Mouse (Mus musculus) forebrain, embryonic 16.5 days (tissue): Measurements from ENCODE around the gene Nxph1. TPM values are rescaled to one million over a fixed set of nuclear protein-coding genes. Genes with fewer than 3 reads are reported as not detected.

Experiments used
- ATAC-seq: fragments of 200-750 bp; cut with Nextera tagmentation; 2 replicates; pipeline ENCODE4 v1.8.0; 2017; ENCODE audit warnings: mild to moderate bottlenecking, moderate library complexity
- H3K27ac ChIP-seq: fragments of 300-500 bp; sonication (generic); 2 replicates; pipeline ENCODE4 v1.5.1; 2014; ENCODE audit warnings: low read length, control low read depth
- H3K27me3 ChIP-seq: fragments of 300-500 bp; sonication (generic); replicated peaks from 2 replicates; pipeline ENCODE4 v1.6.1; 2014; ENCODE audit warnings: low read length; ENCODE audit not compliant: control insufficient read depth, insufficient read depth
- H3K36me3 ChIP-seq: fragments of 300-500 bp; sonication (generic); 2 replicates; pipeline ENCODE4 v1.6.1; 2014; ENCODE audit not compliant: control insufficient read depth, insufficient read depth
- H3K4me1 ChIP-seq: fragments of 300-500 bp; sonication (generic); replicated peaks from 2 replicates; pipeline ENCODE4 v1.6.1; 2014; ENCODE audit warnings: low read length; ENCODE audit not compliant: control insufficient read depth, insufficient read depth
- H3K4me2 ChIP-seq: fragments of 300-500 bp; sonication (generic); 2 replicates; pipeline ENCODE4 v1.6.1; 2014; ENCODE audit warnings: mild to moderate bottlenecking, low read length, control low read depth
- H3K4me3 ChIP-seq: fragments of 300-500 bp; sonication (generic); replicated peaks from 2 replicates; pipeline ENCODE4 v1.5.1; 2014; ENCODE audit warnings: mild to moderate bottlenecking, low read length, control low read depth
- H3K9ac ChIP-seq: fragments of 300-500 bp; sonication (generic); replicated peaks from 2 replicates; pipeline ENCODE4 v1.6.1; 2014; ENCODE audit warnings: low read depth, low read length, control low read depth
- H3K9me3 ChIP-seq: fragments of 300-500 bp; sonication (generic); 2 replicates; pipeline ENCODE4 v1.6.1; 2016; ENCODE audit warnings: low read length; ENCODE audit not compliant: control insufficient read depth
- WGBS: fragments of 180-500 bp; shearing (Covaris S2); extraction: QIAGEN DNeasy Blood & Tissue Kit; methylation state at CpG from one replicate; pipeline ENCODE4 v1.1.7; 2014; 5-methylcytosine and 5-hydroxymethylcytosine counted together
- polyA plus RNA-seq: library from polyadenylated mRNA; unstranded; fragments of >200 nt; fragmentation: Nextera tagmentation; extraction: Ambion mirVana; gene quantifications from 2 replicates; pipeline ENCODE4 v1.2.1, GENCODE M21; 2015

Nxph1 gene
- polyA plus RNA-seq = 46.7 and 47.6 TPM in 2 replicates

- Histone ChIP-seq H3K4me2 (peak within 1 kb of the TSS; percentile 80), H3K4me1 (peaks cover 40% of the 10 kb centered on the region), H3K4me3 (peak within 1 kb of the TSS; percentile 55), H3K27ac (peak within 1 kb of the TSS; percentile 70), H3K27me3 (peaks cover 30% of the 10 kb centered on the region), H3K9me3 (no peaks in the 10 kb centered on the region), H3K36me3 (no peaks in the 10 kb centered on the region), H3K9ac (peak within 1 kb of the TSS; percentile 59)
- peak; percentile 5; the same call in 1 of the 2 replicates for ATAC-seq
- WGBS = 1% methylated on average over 16 of the region's 16 CpGs
Measured at GRCm38 (mm10) chr6:8948131-8948470, at the start of gene Nxph1. Nxph1 (plus strand) TSS chr6:8948431.

- no peak overlapping the region for H3K9ac ChIP-seq
- ATAC-seq = peak; percentile 53; the same call in 1 of the 2 replicates
- H3K27me3 ChIP-seq = no peaks in the 10 kb centered on the region
- H3K4me3 ChIP-seq = no peak overlapping the region
- peaks cover 16% of the 10 kb centered on the region for H3K4me1 ChIP-seq
- WGBS = 38% methylated on average over 7 of the region's 7 CpGs
- no peaks in the 10 kb centered on the region for H3K36me3 ChIP-seq
- no peak overlapping the region for H3K27ac ChIP-seq
- H3K9me3 ChIP-seq = no peaks in the 10 kb centered on the region
- H3K4me2 ChIP-seq = no peak overlapping the region
Measured at GRCm38 (mm10) chr6:8900021-8900728, 48.1 kb upstream of the Nxph1 start.

DNA sequence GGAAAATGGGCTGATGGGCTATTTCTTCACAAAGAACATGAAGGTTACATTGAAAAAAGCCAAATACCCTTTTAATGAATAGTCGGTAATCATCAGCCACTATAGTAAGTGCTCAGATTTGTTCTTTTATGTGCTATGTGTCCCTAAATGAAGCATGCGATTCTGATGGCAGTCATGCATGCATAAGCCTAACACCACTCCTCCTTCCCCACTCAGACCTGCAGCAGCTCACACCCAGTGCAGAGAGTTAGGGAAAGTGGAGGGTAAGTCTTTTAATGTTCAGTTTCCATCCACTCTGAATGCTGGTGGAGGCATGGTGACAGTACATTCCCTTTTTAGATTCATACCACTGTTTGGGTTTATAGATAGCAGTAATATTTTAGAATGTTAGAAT is 47.5 kb upstream of the Nxph1 start:
- Histone ChIP-seq H3K9ac (no peak overlapping the region), H3K36me3 (no peaks in the 10 kb centered on the region), H3K9me3 (no peaks in the 10 kb centered on the region), H3K4me1 (peaks cover 16% of the 10 kb centered on the region), H3K27me3 (no peaks in the 10 kb centered on the region), H3K4me3 (no peak overlapping the region), H3K27ac (no peak overlapping the region), H3K4me2 (no peak overlapping the region)
- no peak for ATAC-seq
- 6% methylated on average over 2 of the region's 2 CpGs for WGBS

GRCm38 (mm10) chr6:8907917-8908316 is 40.3 kb upstream of the Nxph1 start:
- Histone ChIP-seq H3K9ac (no peak overlapping the region), H3K27me3 (no peaks in the 10 kb centered on the region), H3K9me3 (no peaks in the 10 kb centered on the region), H3K4me3 (no peak overlapping the region), H3K27ac (no peak overlapping the region), H3K4me1 (no peaks in the 10 kb centered on the region), H3K4me2 (no peak overlapping the region), H3K36me3 (no peaks in the 10 kb centered on the region)
- WGBS = 63% methylated on average over 3 of the region's 3 CpGs
- ATAC-seq = no peak

- no peaks in the 10 kb centered on the region for H3K27me3 ChIP-seq
- H3K4me1 ChIP-seq = no peaks in the 10 kb centered on the region
- no peak overlapping the region for H3K27ac ChIP-seq
- H3K9ac ChIP-seq = no peak overlapping the region
- H3K36me3 ChIP-seq = no peaks in the 10 kb centered on the region
- ATAC-seq = no peak
- H3K4me3 ChIP-seq = no peak overlapping the region
- H3K4me2 ChIP-seq = no peak overlapping the region
- H3K9me3 ChIP-seq = no peaks in the 10 kb centered on the region
Measured at GRCm38 (mm10) chr6:8913404-8913803, 34.8 kb upstream of the Nxph1 start.

GRCm38 (mm10) chr6:8914682-8915081 is 33.5 kb upstream of the Nxph1 start:
- no peak for ATAC-seq
- no peak overlapping the region for H3K4me3 ChIP-seq
- 91% methylated on average over 3 of the region's 3 CpGs for whole genome bisulfite sequencing
- no peaks in the 10 kb centered on the region for H3K36me3 ChIP-seq
- no peaks in the 10 kb centered on the region for H3K9me3 ChIP-seq
- no peak overlapping the region for H3K27ac ChIP-seq
- H3K4me1 ChIP-seq = no peaks in the 10 kb centered on the region
- no peak overlapping the region for H3K4me2 ChIP-seq
- H3K27me3 ChIP-seq = no peaks in the 10 kb centered on the region
- no peak overlapping the region for H3K9ac ChIP-seq

- no peak for ATAC-seq
- Histone ChIP-seq H3K4me2 (no peak overlapping the region), H3K9me3 (no peaks in the 10 kb centered on the region), H3K27me3 (no peaks in the 10 kb centered on the region), H3K4me1 (no peaks in the 10 kb centered on the region), H3K36me3 (no peaks in the 10 kb centered on the region), H3K9ac (no peak overlapping the region), H3K27ac (no peak overlapping the region), H3K4me3 (no peak overlapping the region)
- WGBS = 53% methylated on average over 6 of the region's 6 CpGs
Measured at GRCm38 (mm10) chr6:8924481-8924880, 23.8 kb upstream of the Nxph1 start.

GRCm38 (mm10) chr6:8935241-8935640 is 13.0 kb upstream of the Nxph1 start:
- no peak overlapping the region for H3K27ac ChIP-seq
- peaks cover 4% of the 10 kb centered on the region for H3K4me1 ChIP-seq
- H3K36me3 ChIP-seq = no peaks in the 10 kb centered on the region
- H3K9me3 ChIP-seq = no peaks in the 10 kb centered on the region
- no peak for ATAC-seq
- no peak overlapping the region for H3K9ac ChIP-seq
- WGBS = 38% methylated on average over 5 of the region's 5 CpGs
- H3K4me3 ChIP-seq = no peak overlapping the region
- no peak overlapping the region for H3K4me2 ChIP-seq
- no peaks in the 10 kb centered on the region for H3K27me3 ChIP-seq

DNA sequence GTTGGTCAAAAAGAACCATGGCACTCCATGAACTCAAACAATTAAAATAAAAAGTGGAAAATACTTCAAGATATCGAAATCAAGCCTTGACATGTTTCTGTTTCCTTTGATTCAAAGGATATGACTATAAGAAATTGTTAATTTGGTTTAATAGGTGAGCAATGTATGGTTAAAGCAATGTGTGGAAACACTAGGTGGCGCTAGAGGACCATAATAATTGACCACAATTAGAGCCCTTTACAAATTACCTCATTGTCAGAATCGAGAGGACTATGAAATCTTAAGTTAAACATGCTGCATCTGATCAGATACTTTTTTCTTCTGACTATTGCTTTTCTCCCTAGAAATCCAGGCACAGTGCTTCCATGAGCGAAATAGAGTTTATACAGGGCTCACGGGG is 12.5 kb upstream of the Nxph1 start:
- Histone ChIP-seq H3K27me3 (no peaks in the 10 kb centered on the region), H3K4me1 (peaks cover 4% of the 10 kb centered on the region), H3K27ac (no peak overlapping the region), H3K9ac (no peak overlapping the region), H3K36me3 (no peaks in the 10 kb centered on the region), H3K4me3 (no peak overlapping the region), H3K4me2 (peak overlapping the region; percentile 26), H3K9me3 (no peaks in the 10 kb centered on the region)
- peak; percentile 96 for ATAC-seq
- 14% methylated on average over 5 of the region's 5 CpGs for WGBS

GRCm38 (mm10) chr6:8936168-8936567 is 12.1 kb upstream of the Nxph1 start:
- Histone ChIP-seq H3K4me1 (peaks cover 4% of the 10 kb centered on the region), H3K27ac (no peak overlapping the region), H3K9ac (no peak overlapping the region), H3K9me3 (no peaks in the 10 kb centered on the region), H3K36me3 (no peaks in the 10 kb centered on the region), H3K4me2 (peak overlapping the region; percentile 26), H3K27me3 (no peaks in the 10 kb centered on the region), H3K4me3 (no peak overlapping the region)
- 25% methylated on average over 4 of the region's 4 CpGs for WGBS
- peak; percentile 43 for ATAC-seq
